Mouse (Mus musculus): ENCODE measurements around the gene Olfr1036.

DNA sequence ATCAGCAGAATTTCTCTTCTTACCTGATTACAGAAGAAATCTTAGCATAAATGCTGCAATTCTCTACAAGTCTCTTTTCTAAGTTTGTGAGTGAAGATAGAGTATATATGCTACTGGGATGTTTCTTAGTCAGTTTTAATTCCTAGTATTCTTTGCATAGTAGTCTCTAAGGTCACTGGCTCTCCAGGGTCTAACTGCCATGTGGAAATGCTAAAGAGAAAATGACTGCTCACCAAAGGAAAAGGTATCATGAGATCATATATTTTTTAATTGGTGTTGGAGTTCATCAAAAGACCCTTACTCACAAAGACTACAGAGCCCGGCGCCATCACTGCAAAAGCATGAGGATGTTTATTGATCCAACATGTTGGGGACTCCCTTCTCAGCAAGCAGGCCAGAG is 13.5 kb downstream of the Olfr1036 start, which contains the start of gene Olfr1037:
- TF ChIP-seq CTCF (IDR thresholded peaks at IDR 0.05; ENCODE audit: control insufficient read depth, insufficient read depth, insufficient replicate concordance, low read depth, low read length), result no peak
- no peak for TF ChIP-seq POLR2A (IDR thresholded peaks at IDR 0.05; ENCODE audit: control insufficient read depth, low read depth, low read length)
